Mouse (Mus musculus) embryo, embryonic 10.5 days (tissue): ENCODE results near the gene Fgf4.
"Not testable (repeated sequence)": the region's sequence is repeated elsewhere in the genome, so short reads cannot be mapped to it uniquely, and the experiment has no call there.

Source experiments
- DNase-seq: peaks from one replicate; pipeline ENCODE4 v3.0.0-alpha.2; 2015; ENCODE audit warnings: low spot score

Fgf4 gene

GRCm38 (mm10) chr7:144867161-144867560 is 20.0 kb downstream of the Fgf4 start:
- DNase-seq, result no peak

- DNase-seq, result no peak
Observed at GRCm38 (mm10) chr7:144867602-144868001, 20.4 kb downstream of the Fgf4 start.

DNA sequence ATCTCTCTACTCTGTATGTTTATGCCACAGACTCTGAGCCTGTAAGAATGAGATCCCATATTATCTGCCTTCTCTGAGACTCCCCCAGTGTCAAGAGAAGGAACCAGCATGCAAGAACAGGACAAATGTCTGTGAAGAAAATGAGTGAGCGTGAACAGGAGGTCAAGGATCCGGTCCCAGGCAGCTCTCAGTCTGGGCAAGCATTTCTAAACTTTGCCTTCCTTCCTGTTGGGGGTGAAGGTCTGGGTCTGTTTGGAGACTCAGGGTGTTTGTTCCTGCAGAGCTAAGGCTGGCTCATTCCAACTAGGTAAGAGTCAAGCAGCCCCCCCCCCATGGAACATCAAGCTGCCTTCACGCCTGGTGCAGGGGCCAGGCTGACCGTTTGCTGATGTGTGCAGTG is 25.3 kb downstream of the Fgf4 start:
- no peak for DNase-seq

GRCm38 (mm10) chr7:144873160-144873559 is 26.0 kb downstream of the Fgf4 start:
- no peak for DNase-seq

DNA sequence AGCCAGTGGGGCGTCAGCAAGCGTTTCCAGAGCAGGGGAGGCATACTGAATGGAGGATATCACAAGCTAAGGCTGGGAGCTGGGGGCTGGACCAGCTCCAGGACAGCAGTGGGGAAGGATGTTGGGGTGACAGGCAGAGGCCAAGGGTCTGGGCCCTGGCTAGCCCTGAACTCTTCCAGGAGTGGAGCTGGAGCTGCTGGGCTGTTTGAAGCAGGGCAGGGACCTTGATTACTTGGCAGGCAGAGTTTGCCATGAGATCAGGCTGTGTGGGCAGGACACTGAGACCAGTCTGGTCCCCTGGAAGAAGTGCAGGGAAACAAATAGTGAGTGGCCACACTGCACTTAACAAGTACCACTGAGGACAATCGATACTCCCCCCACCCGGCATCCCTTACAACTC is 27.1 kb downstream of the Fgf4 start:
- no peak for DNase-seq

DNA sequence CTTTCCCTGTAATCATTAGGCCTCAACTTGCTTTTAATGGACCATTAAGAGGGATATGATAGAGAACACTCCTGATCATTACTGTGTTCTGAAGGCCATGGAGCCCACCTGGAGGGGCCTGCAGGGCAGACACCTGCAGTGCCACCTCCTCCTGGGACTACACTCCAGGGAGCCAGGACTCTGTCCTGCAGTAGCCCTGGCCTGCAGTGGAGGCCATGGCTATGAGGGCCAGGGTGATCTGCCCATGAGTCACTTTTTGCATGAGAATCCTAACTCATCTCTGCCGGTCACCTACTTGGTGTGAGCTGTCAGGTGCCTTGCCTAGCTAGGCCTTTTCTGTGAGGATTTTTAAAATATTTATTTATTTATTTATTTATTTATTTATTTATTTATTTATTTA is 31.2 kb downstream of the Fgf4 start:
- no peak for DNase-seq

- no peak for DNase-seq
Observed at GRCm38 (mm10) chr7:144883106-144883505, 35.9 kb downstream of the Fgf4 start.

- DNase-seq, result no peak
Observed at GRCm38 (mm10) chr7:144887672-144888071, 40.5 kb downstream of the Fgf4 start.

- DNase-seq, result peak; percentile 42
Observed at GRCm38 (mm10) chr7:144888564-144889299, 41.6 kb downstream of the Fgf4 start.

GRCm38 (mm10) chr7:144890661-144891060 is 43.5 kb downstream of the Fgf4 start:
- DNase-seq, result not testable (repeated sequence)

DNA sequence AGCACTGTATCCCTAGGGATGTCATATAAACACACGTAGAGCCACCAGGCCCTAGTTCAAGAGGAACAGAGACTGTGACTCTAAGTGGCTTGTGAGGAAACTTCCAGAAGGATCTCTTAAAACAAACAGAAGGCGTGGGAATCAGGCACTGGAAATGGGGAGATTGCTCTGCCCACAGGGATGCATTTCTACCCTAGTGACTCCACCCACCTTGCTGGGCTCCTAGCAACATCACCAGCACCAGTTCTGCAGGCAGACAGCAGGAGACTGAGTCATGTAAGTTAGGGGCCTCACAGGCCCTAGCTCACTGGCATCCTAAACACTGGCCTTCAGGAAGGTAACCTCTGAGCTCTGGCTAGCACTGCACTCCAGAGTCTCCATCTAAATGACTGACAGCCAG is 44.7 kb downstream of the Fgf4 start:
- DNase-seq, result no peak

DNA sequence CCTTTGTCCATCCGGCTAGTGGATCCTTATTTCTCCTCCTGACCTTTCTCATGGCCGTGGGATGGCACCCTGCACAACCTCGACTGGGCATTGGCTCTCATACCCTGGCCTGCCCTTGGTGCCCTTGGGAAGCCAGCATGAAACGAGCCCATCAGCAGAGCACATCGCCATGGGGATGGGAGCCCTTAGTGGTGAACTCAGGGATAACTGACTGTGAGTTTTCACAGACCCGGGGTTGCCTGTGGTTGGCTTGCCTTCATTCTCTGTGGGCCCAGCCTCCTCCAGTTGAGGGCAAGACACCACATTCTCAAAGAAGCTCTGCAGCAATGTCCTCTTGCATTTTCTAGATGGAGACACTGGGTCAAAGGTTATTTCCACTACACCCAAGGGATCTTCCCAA is 45.2 kb downstream of the Fgf4 start:
- no peak for DNase-seq

DNA sequence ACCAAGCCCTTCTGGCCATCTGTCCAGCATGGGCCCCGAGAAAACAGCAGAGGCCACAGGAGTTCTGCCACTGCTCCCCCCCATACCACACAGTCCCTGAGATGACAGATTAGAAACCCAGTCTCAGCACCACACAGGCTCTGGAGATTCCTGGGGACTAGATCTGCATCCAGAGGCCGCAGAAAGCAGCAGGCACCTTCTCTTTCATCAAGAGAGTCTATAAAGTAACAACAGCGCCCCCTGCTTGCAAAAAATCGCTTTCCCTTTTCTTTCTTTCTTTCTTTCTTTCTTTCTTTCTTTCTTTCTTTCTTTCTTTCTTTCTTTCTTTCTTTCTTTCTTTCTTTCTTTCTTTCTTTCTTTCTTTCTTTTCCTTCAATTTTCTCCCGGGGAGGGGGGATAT is 47.0 kb downstream of the Fgf4 start:
- DNase-seq, result peak; percentile 84

- DNase-seq, result peak; percentile 50
Observed at GRCm38 (mm10) chr7:144894706-144895105, 47.5 kb downstream of the Fgf4 start.

GRCm38 (mm10) chr7:144895305-144896111 is 48.3 kb downstream of the Fgf4 start:
- peak; percentile 89 for DNase-seq

DNA sequence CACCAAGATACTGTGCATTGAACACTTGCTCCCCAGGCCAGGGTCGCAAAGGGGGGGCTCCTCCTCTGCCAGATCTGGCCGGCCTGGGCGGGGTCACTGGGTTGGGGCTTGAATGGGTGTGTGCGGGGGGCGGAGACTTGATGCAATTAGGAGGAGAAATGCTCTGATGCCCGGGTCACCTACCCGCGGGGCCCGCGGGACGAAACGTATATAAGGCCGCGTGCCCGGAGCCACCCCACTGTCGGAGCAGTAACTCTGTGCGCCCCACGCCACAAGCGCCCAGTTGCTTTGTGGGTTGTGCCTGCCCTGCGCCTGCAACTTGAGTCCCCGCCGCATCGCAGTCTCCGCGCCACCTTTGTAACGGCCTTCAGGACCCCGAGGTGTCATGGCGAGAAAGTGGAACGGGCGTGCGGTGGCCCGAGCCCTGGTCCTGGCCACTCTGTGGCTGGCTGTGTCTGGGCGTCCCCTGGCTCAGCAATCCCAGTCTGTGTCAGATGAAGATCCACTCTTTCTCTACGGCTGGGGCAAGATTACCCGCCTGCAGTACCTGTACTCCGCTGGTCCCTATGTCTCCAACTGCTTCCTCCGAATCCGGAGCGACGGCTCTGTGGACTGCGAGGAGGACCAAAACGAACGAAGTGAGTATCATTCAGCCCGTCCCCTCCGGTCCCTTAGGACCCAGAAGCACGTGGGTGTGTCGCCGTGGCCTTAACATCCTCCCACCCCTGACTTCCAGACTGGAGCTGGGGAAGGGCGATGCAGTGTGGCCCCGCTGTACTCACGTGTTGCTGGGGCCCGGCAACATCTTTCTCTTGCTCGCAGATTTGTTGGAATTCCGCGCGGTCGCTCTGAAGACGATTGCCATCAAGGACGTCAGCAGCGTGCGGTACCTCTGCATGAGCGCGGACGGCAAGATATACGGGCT is 49.4 kb downstream of the Fgf4 start, which contains the start of gene Fgf15:
TSS of gene Fgf15 (plus strand) at position 238 of the 925 bp plus-strand sequence.
- peak; percentile 59 for DNase-seq

- no peak for DNase-seq
Observed at GRCm38 (mm10) chr7:144898506-144898905, 51.3 kb downstream of the Fgf4 start.

DNA sequence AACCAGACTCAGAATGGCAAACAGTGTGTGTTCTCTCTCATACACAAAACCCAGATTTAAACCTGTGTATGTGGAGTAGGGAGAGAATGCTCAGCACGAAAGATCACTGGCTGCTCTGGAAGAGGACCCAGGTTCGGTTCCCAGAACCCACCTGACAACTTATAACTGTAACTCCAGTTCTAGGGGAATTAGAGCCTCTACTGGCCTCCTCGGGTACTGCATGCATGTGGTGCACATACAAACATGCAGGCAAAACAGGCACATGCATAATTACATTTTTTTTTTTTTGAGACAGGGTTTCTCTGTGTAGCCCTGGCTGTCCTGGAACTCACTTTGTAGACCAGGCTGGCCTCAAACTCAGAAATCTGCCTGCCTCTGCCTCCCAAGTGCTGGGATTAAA is 58.3 kb downstream of the Fgf4 start:
- DNase-seq, result not testable (repeated sequence)

- DNase-seq, result peak; percentile 86
Observed at GRCm38 (mm10) chr7:144906708-144907397, 59.7 kb downstream of the Fgf4 start.

GRCm38 (mm10) chr7:144907793-144908192 is 60.6 kb downstream of the Fgf4 start:
- peak; percentile 71 for DNase-seq

DNA sequence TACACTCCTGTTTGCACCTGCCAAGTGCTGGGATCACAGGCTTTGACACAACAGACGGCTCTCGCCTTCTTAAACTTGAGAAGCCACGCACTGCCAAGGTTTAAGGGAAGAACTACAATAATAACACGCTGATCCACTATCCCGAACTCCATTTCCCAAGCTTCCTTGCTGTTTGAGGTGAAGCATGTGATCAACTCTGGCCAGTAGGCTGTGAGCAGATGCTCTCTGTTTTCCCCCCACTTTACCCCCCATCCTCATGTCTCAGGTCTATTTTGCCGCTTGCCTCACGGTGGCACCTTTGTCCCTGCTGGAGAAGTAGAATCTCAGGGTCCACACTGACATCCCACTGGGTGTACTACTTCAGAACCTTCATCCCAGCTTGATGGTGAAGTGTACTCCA is 61.5 kb downstream of the Fgf4 start:
- DNase-seq, result no peak

GRCm38 (mm10) chr7:144911121-144911520 is 64.0 kb downstream of the Fgf4 start:
- DNase-seq, result no peak
